Mouse (Mus musculus) MEL (cell line): ENCODE results near the gene Sox14. TPM values are rescaled to one million over a fixed set of nuclear protein-coding genes. Genes with fewer than 3 reads are reported as not detected.

ENCODE experiments used
- DNase-seq: peaks from one replicate; pipeline ENCODE4 v3.0.0; 2011; ENCODE audit warnings: low read depth, low spot score
- H3K27ac ChIP-seq: 2 replicates; pipeline ENCODE4 v1.5.1; 2012; ENCODE audit warnings: low read depth, mild to moderate bottlenecking, control low read depth, low read length, moderate library complexity; ENCODE audit not compliant: control insufficient read depth
- H3K27me3 ChIP-seq, 2 experiments: fragments of 150-350 bp in 1 of 2; sonication (generic) in 1 of 2; 2 replicates each; pipeline ENCODE4 v1.6.1; 2012; ENCODE audit warnings: low read length in 2 of 2, mild to moderate bottlenecking in 2 of 2, improper control_type of control experiment in 1 of 2, moderate library complexity in 1 of 2; ENCODE audit not compliant: insufficient read depth in 2 of 2, control insufficient read depth in 1 of 2
- H3K36me3 ChIP-seq, 2 experiments: 2 replicates each; pipeline ENCODE4 v1.6.1; 2012 to 2014; ENCODE audit warnings: low read length in 2 of 2, improper control_type of control experiment in 1 of 2, inconsistent platforms in 1 of 2, mild to moderate bottlenecking in 1 of 2; ENCODE audit not compliant: insufficient read depth in 2 of 2, control insufficient read depth in 1 of 2
- H3K4me1 ChIP-seq, 2 experiments: fragments of 150-350 bp in 1 of 2; sonication (generic) in 1 of 2; 2 replicates each; pipeline ENCODE4 v1.6.1; 2012; ENCODE audit warnings: low read length in 2 of 2, improper control_type of control experiment in 1 of 2, mild to moderate bottlenecking in 1 of 2; ENCODE audit not compliant: insufficient read depth in 2 of 2, control insufficient read depth in 1 of 2
- H3K4me3 ChIP-seq, 2 experiments: fragments of 150-350 bp in 1 of 2; sonication (generic) in 1 of 2; 2 replicates each; pipeline ENCODE4 v1.5.1; 2012; ENCODE audit warnings: low read depth in 2 of 2, low read length in 2 of 2, mild to moderate bottlenecking in 2 of 2, moderate library complexity in 2 of 2, control low read depth in 1 of 2, improper control_type of control experiment in 1 of 2; ENCODE audit not compliant: control insufficient read depth in 1 of 2, insufficient read depth in 1 of 2
- H3K79me2 ChIP-seq: 2 replicates; pipeline ENCODE4 v1.6.1; 2012; ENCODE audit warnings: mild to moderate bottlenecking, low read length, moderate library complexity; ENCODE audit not compliant: control insufficient read depth, poor library complexity, insufficient read depth
- H3K9ac ChIP-seq: 2 replicates; pipeline ENCODE4 v1.6.1; 2012; ENCODE audit warnings: low read depth, mild to moderate bottlenecking, control low read depth, low read length, moderate library complexity; ENCODE audit not compliant: control insufficient read depth, poor library complexity, severe bottlenecking
- H3K9me3 ChIP-seq: fragments of 150-350 bp; sonication (generic); replicated peaks from 2 replicates; pipeline ENCODE4 v1.6.1; 2012; ENCODE audit warnings: mild to moderate bottlenecking, low read length, improper control_type of control experiment, moderate library complexity; ENCODE audit not compliant: insufficient read depth
- E2F4 ChIP-seq: IDR thresholded peaks from 2 replicates; pipeline ENCODE4 v1.6.1; 2011; ENCODE audit warnings: low read depth, low read length, improper control_type of control experiment, borderline replicate concordance
- EP300 ChIP-seq, 2 experiments: IDR thresholded peaks; 2 replicates each; pipeline ENCODE4 v1.6.1; 2011; ENCODE audit warnings: improper control_type of control experiment in 2 of 2, low read length in 2 of 2, low read depth in 1 of 2, mild to moderate bottlenecking in 1 of 2
- GABPA ChIP-seq: IDR thresholded peaks from 2 replicates; pipeline ENCODE4 v1.6.1; 2012; ENCODE audit warnings: low read depth, mild to moderate bottlenecking, inconsistent platforms, low read length, improper control_type of control experiment, moderate library complexity
- GATA1 ChIP-seq: IDR thresholded peaks from 2 replicates; pipeline ENCODE4 v1.6.1; 2011; ENCODE audit warnings: low read depth, low read length, improper control_type of control experiment
- HCFC1 ChIP-seq: IDR thresholded peaks from 2 replicates; pipeline ENCODE4 v1.6.1; 2012; ENCODE audit warnings: low read depth, mild to moderate bottlenecking, inconsistent platforms, low read length, improper control_type of control experiment, moderate library complexity
- JUND ChIP-seq: IDR thresholded peaks from 2 replicates; pipeline ENCODE4 v1.6.1; 2011; ENCODE audit warnings: low read depth, mild to moderate bottlenecking, improper control_type of control experiment, low read length
- MAFK ChIP-seq: IDR thresholded peaks from 2 replicates; pipeline ENCODE4 v1.6.1; 2011; ENCODE audit warnings: low read depth, mild to moderate bottlenecking, low read length, improper control_type of control experiment, borderline replicate concordance
- MYB ChIP-seq: IDR thresholded peaks from 2 replicates; pipeline ENCODE4 v1.6.1; 2011; ENCODE audit warnings: mild to moderate bottlenecking, low read depth, low read length, improper control_type of control experiment
- MYC ChIP-seq: IDR thresholded peaks from 2 replicates; pipeline ENCODE4 v1.6.1; 2011; ENCODE audit warnings: low read depth, mild to moderate bottlenecking, low read length, improper control_type of control experiment, moderate library complexity
- NELFE ChIP-seq: IDR thresholded peaks from 2 replicates; pipeline ENCODE4 v1.6.1; 2011; ENCODE audit warnings: low read depth, low read length, improper control_type of control experiment
- POLR2AphosphoS5 ChIP-seq: IDR thresholded peaks from 2 replicates; pipeline ENCODE4 v1.6.1; 2012; ENCODE audit warnings: low read depth, borderline replicate concordance, mild to moderate bottlenecking, inconsistent platforms, low read length, moderate library complexity, mixed read lengths
- RAD21 ChIP-seq: IDR thresholded peaks from 2 replicates; pipeline ENCODE4 v1.6.1; 2011; ENCODE audit warnings: mild to moderate bottlenecking, low read depth, low read length, improper control_type of control experiment
- RCOR1 ChIP-seq: IDR thresholded peaks from 2 replicates; pipeline ENCODE4 v1.6.1; 2012; ENCODE audit warnings: low read depth, mild to moderate bottlenecking, inconsistent platforms, low read length, improper control_type of control experiment
- SIN3A ChIP-seq: IDR thresholded peaks from 2 replicates; pipeline ENCODE4 v1.6.1; 2012; ENCODE audit warnings: low read length, improper control_type of control experiment, inconsistent platforms
- SMC3 ChIP-seq: IDR thresholded peaks from 2 replicates; pipeline ENCODE4 v1.6.1; 2011; ENCODE audit warnings: low read depth, low read length, improper control_type of control experiment
- TAL1 ChIP-seq: IDR thresholded peaks from 2 replicates; pipeline ENCODE4 v1.6.1; 2012; ENCODE audit warnings: mild to moderate bottlenecking, inconsistent platforms, low read length, moderate library complexity, mixed read lengths
- TCF12 ChIP-seq: IDR thresholded peaks from 2 replicates; pipeline ENCODE4 v1.6.1; 2014; ENCODE audit warnings: low read depth, mild to moderate bottlenecking, inconsistent platforms, low read length, improper control_type of control experiment, moderate library complexity
- UBTF ChIP-seq: IDR thresholded peaks from 2 replicates; pipeline ENCODE4 v1.6.1; 2012; ENCODE audit warnings: low read depth, mild to moderate bottlenecking, inconsistent platforms, low read length, improper control_type of control experiment, moderate library complexity, borderline replicate concordance; ENCODE audit not compliant: insufficient read depth
- USF1 ChIP-seq: IDR thresholded peaks from 2 replicates; pipeline ENCODE4 v1.6.1; 2014; ENCODE audit warnings: low read depth, mild to moderate bottlenecking, inconsistent platforms, low read length, improper control_type of control experiment, moderate library complexity
- USF2 ChIP-seq, 2 experiments: IDR thresholded peaks; 2 replicates each; pipeline ENCODE4 v1.6.1; 2011 to 2012; ENCODE audit warnings: improper control_type of control experiment in 2 of 2, low read length in 2 of 2, borderline replicate concordance in 1 of 2, inconsistent platforms in 1 of 2, low read depth in 1 of 2, mild to moderate bottlenecking in 1 of 2; ENCODE audit not compliant: insufficient read depth in 1 of 2
- ZC3H11A ChIP-seq: IDR thresholded peaks from 2 replicates; pipeline ENCODE4 v1.6.1; 2012; ENCODE audit warnings: low read depth, mild to moderate bottlenecking, inconsistent platforms, low read length, improper control_type of control experiment
- ZKSCAN1 ChIP-seq: IDR thresholded peaks from 2 replicates; pipeline ENCODE4 v1.6.1; 2012; ENCODE audit warnings: low read depth, mild to moderate bottlenecking, inconsistent platforms, low read length, improper control_type of control experiment, moderate library complexity
- ZNF384 ChIP-seq: IDR thresholded peaks from 2 replicates; pipeline ENCODE4 v1.6.1; 2012; ENCODE audit warnings: low read depth, mild to moderate bottlenecking, inconsistent platforms, low read length, improper control_type of control experiment
- polyA plus RNA-seq, 2 experiments: library from polyadenylated mRNA; stranded (reverse) in 1 of 2; unstranded in 1 of 2; fragments of >175 nt in 1 of 2; fragments of >200 nt in 1 of 2; gene quantifications; 2 replicates each; pipeline versions ENCODE4 v1.2.1 to v1.2.4; 2012; ENCODE audit warnings: low replicate concordance in 2 of 2, low read depth in 1 of 2; ENCODE audit not compliant: insufficient read length in 2 of 2, insufficient read depth in 1 of 2, missing spikeins in 1 of 2
- total RNA-seq: library from RNA; depleted of rRNA; stranded (reverse); fragments of 300-350 nt; gene quantifications from 2 replicates; pipeline ENCODE4 v1.2.3, GENCODE M21; 2012

Gene Sox14
- total and polyA plus RNA-seq, 3 experiments, result not detected

DNA sequence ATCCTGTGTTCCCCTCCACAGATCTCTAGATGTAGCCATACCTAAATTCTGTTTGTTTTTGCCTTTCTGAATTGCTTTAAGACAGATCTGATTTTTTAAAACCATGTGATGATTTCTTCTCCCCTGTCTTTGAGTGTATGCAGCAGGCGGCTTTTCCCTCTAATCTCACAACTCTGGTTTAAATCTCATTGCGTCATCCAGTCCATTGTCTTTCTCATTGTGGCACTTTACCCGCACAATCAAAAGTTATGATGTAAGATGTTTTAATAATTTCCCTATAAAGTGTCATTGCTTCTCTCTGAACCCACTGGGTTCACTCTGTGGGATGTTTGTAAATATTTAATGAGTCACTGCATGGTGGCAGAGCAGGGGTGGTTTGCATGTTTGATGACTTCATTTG, 36.6 kb downstream of the Sox14 start:
- H3K36me3 ChIP-seq, result no peaks in the 10 kb centered on the region
- no peak overlapping the region for H3K4me3 ChIP-seq
- H3K79me2 ChIP-seq, result no peaks in the 10 kb centered on the region
- no peaks in the 10 kb centered on the region for H3K4me1 ChIP-seq
- no peak for DNase-seq
- H3K9ac ChIP-seq, result no peak overlapping the region
- no peak for TF ChIP-seq GATA1
- TF ChIP-seq SIN3A, result no peak
- no peak for TF ChIP-seq MYB
- no peak for TF ChIP-seq RAD21
- no peak for TF ChIP-seq NELFE
- TF ChIP-seq GABPA, result no peak
- no peak for TF ChIP-seq MAFK
- no peak for TF ChIP-seq SMC3
- TF ChIP-seq HCFC1, result no peak
- no peak for TF ChIP-seq JUND
- no peak for TF ChIP-seq UBTF
- no peak overlapping the region for H3K27ac ChIP-seq
- H3K27me3 ChIP-seq, result no peaks in the 10 kb centered on the region; a peak in 1 of 4 replicates
- no peaks in the 10 kb centered on the region for H3K9me3 ChIP-seq

DNA sequence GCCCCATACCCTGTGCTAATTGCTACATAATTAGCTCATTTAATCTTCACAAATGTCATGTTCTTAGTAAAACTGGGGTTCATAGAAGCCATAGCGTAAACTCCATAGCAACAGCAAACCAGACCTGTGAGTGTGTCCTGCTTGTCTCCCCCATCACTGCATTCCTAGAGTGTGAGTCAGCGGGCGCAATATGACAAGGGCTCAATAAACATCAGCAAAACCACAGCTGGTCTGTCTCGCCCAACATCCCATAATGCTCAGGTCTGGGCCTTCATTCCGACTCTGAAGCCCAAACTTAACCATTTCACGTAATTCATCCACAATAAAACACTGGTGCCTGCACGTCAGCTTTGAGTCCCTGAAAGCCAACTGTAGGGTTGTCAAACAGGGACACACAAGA, 37.1 kb downstream of the Sox14 start:
- TF ChIP-seq TCF12, result no peak
- no peak for TF ChIP-seq TAL1
- TF ChIP-seq SMC3, result no peak
- no peak for TF ChIP-seq RAD21
- no peak for TF ChIP-seq E2F4
- no peak for TF ChIP-seq USF1
- H3K9me3 ChIP-seq, result no peaks in the 10 kb centered on the region
- no peaks in the 10 kb centered on the region for H3K36me3 ChIP-seq
- no peak overlapping the region for H3K9ac ChIP-seq
- no peaks in the 10 kb centered on the region for H3K79me2 ChIP-seq
- H3K27ac ChIP-seq, result no peak overlapping the region
- no peaks in the 10 kb centered on the region; a peak in 1 of 4 replicates for H3K27me3 ChIP-seq
- no peak for DNase-seq
- no peak overlapping the region for H3K4me3 ChIP-seq
- no peaks in the 10 kb centered on the region for H3K4me1 ChIP-seq

DNA sequence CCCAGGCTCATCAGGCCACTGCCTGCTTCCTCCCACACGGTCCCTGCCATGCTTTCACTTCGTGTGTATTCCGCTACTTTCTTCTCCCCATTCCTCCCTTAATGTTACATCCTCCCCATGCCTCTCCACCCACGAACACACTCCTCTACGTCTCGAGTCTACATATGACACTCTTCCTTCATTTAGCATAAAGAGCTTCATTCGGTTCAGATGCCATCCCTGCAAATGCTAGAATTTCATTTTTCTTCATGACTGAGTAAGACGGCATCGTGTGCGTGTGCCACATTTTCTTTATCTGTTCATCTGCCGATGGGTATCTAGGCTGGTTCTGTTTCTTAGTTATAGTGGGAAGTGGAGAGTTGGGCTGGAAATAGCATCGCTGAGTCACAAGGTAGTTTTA, 39.3 kb downstream of the Sox14 start:
- no peaks in the 10 kb centered on the region for H3K79me2 ChIP-seq
- H3K9ac ChIP-seq, result no peak overlapping the region
- H3K9me3 ChIP-seq, result no peaks in the 10 kb centered on the region
- no peak overlapping the region for H3K4me3 ChIP-seq
- no peaks in the 10 kb centered on the region for H3K27me3 ChIP-seq
- no peaks in the 10 kb centered on the region for H3K4me1 ChIP-seq
- no peak overlapping the region for H3K27ac ChIP-seq
- TF ChIP-seq ZC3H11A (no peak), UBTF (no peak), MYC (no peak), RAD21 (no peak), USF2 (IDR thresholded peaks at IDR 0.05; ENCODE audit: borderline replicate concordance in 1 of 2, insufficient read depth in 1 of 2, low read depth in 1 of 2, low read length in 2 of 2) (no peak), RCOR1 (no peak), ZNF384 (no peak), ZKSCAN1 (no peak), MYB (no peak), GATA1 (no peak), POLR2AphosphoS5 (no peak), EP300 (IDR thresholded peaks at IDR 0.05; ENCODE audit: low read depth in 1 of 2, low read length in 2 of 2) (no peak)
- H3K36me3 ChIP-seq, result no peaks in the 10 kb centered on the region
- no peak for DNase-seq
